Mouse (Mus musculus): ENCODE results near the gene Fadd. TPM values are rescaled to one million over a fixed set of nuclear protein-coding genes. Genes with fewer than 3 reads are reported as not detected.
A peak's percentile ranks its signal among the peaks of the same experiment; 100 is the strongest.

The Fadd gene
- polyA plus RNA-seq, 1 experiment: 5.7 TPM

- Histone ChIP-seq H3ac (ENCODE audit: control insufficient read depth, insufficient read length) (peak within 1 kb of the TSS; percentile 25), H3K36me3 (ENCODE audit: control insufficient read depth, insufficient read depth) (no peaks in the 10 kb centered on the region), H3K4me3 (peak within 1 kb of the TSS; percentile 50), H3K79me2 (ENCODE audit: control insufficient read depth, insufficient read depth) (peaks cover 33% of the 10 kb centered on the region), H3K27me3 (ENCODE audit: control insufficient read depth, insufficient read depth, insufficient read length) (no peaks in the 10 kb centered on the region), H3K4me2 (ENCODE audit: low read depth) (peak within 1 kb of the TSS; percentile 93)
- TF ChIP-seq MYOG (IDR thresholded peaks at IDR 0.05; ENCODE audit: control insufficient read depth in 1 of 3, insufficient read depth in 1 of 3, insufficient read length in 2 of 3, low read depth in 2 of 3) (peak in 1 of 3 experiments; percentile 12), SRF (IDR thresholded peaks at IDR 0.05; ENCODE audit: control insufficient read depth, insufficient read length, low read depth) (no peak), E2F4 (IDR thresholded peaks at IDR 0.05; ENCODE audit: insufficient read depth) (no peak), POLR2AphosphoS2 (IDR thresholded peaks at IDR 0.05; ENCODE audit: insufficient read length, low read depth) (peak; percentile 69), POLR2A (IDR thresholded peaks at IDR 0.05; ENCODE audit: insufficient read length, low read depth) (peak; percentile 82), TCF12 (IDR thresholded peaks at IDR 0.05; ENCODE audit: insufficient read depth, poor library complexity, severe bottlenecking) (no peak), CEBPB (IDR thresholded peaks at IDR 0.05; ENCODE audit: insufficient read depth, poor library complexity, severe bottlenecking) (no peak), MYOD1 (IDR thresholded peaks at IDR 0.05; ENCODE audit: control insufficient read depth in 1 of 3, insufficient read length in 2 of 3, low read depth in 2 of 3) (no peak), TCF3 (IDR thresholded peaks at IDR 0.05; ENCODE audit: insufficient read length, low read depth) (no peak), REST (IDR thresholded peaks at IDR 0.05; ENCODE audit: insufficient read depth, insufficient read length) (no peak), USF1 (IDR thresholded peaks at IDR 0.05; ENCODE audit: low read depth) (no peak), MAX (IDR thresholded peaks at IDR 0.05; ENCODE audit: low read depth) (no peak)
These were observed 28.8 kb downstream of the Fadd start, which contains the start of gene Ppfia1 for GRCm38 (mm10) chr7:144553237-144554122. Gene Ppfia1 (minus strand): TSS chr7:144553729.

- Histone ChIP-seq H3K4me2 (ENCODE audit: low read depth) (peak overlapping the region; percentile 87), H3K27me3 (ENCODE audit: control insufficient read depth, insufficient read depth, insufficient read length) (no peaks in the 10 kb centered on the region), H3K36me3 (ENCODE audit: control insufficient read depth, insufficient read depth) (no peaks in the 10 kb centered on the region), H3ac (ENCODE audit: control insufficient read depth, insufficient read length) (no peak overlapping the region), H3K79me2 (ENCODE audit: control insufficient read depth, insufficient read depth) (peaks cover 44% of the 10 kb centered on the region), H3K4me3 (peak overlapping the region; percentile 50)
- no peak for TF ChIP-seq MYOD1 (IDR thresholded peaks at IDR 0.05; ENCODE audit: control insufficient read depth in 1 of 3, insufficient read length in 2 of 3, low read depth in 2 of 3)
- no peak for TF ChIP-seq CEBPB (IDR thresholded peaks at IDR 0.05; ENCODE audit: insufficient read depth, poor library complexity, severe bottlenecking)
- TF ChIP-seq TCF3 (IDR thresholded peaks at IDR 0.05; ENCODE audit: insufficient read length, low read depth): no peak
- TF ChIP-seq MAX (IDR thresholded peaks at IDR 0.05; ENCODE audit: low read depth): no peak
- TF ChIP-seq POLR2AphosphoS2 (IDR thresholded peaks at IDR 0.05; ENCODE audit: insufficient read length, low read depth): no peak
- TF ChIP-seq USF1 (IDR thresholded peaks at IDR 0.05; ENCODE audit: low read depth): no peak
- no peak for TF ChIP-seq E2F4 (IDR thresholded peaks at IDR 0.05; ENCODE audit: insufficient read depth)
These were observed 30.0 kb downstream of the Fadd start for GRCm38 (mm10) chr7:144552274-144552673.

- no peak overlapping the region for H3K4me3 ChIP-seq
- H3K36me3 ChIP-seq (ENCODE audit: control insufficient read depth, insufficient read depth): no peaks in the 10 kb centered on the region
- TF ChIP-seq MAX (IDR thresholded peaks at IDR 0.05; ENCODE audit: low read depth) (no peak), REST (IDR thresholded peaks at IDR 0.05; ENCODE audit: insufficient read depth, insufficient read length) (no peak), SRF (IDR thresholded peaks at IDR 0.05; ENCODE audit: control insufficient read depth, insufficient read length, low read depth) (no peak), POLR2AphosphoS2 (IDR thresholded peaks at IDR 0.05; ENCODE audit: insufficient read length, low read depth) (no peak), TCF12 (IDR thresholded peaks at IDR 0.05; ENCODE audit: insufficient read depth, poor library complexity, severe bottlenecking) (no peak), CEBPB (IDR thresholded peaks at IDR 0.05; ENCODE audit: insufficient read depth, poor library complexity, severe bottlenecking) (no peak), USF1 (IDR thresholded peaks at IDR 0.05; ENCODE audit: low read depth) (no peak), MYOG (IDR thresholded peaks at IDR 0.05; ENCODE audit: control insufficient read depth in 1 of 3, insufficient read depth in 1 of 3, insufficient read length in 2 of 3, low read depth in 2 of 3) (no peak), POLR2A (IDR thresholded peaks at IDR 0.05; ENCODE audit: insufficient read length, low read depth) (no peak), E2F4 (IDR thresholded peaks at IDR 0.05; ENCODE audit: insufficient read depth) (no peak), TCF3 (IDR thresholded peaks at IDR 0.05; ENCODE audit: insufficient read length, low read depth) (no peak), MYOD1 (IDR thresholded peaks at IDR 0.05; ENCODE audit: control insufficient read depth in 1 of 3, insufficient read length in 2 of 3, low read depth in 2 of 3) (no peak)
- no peak overlapping the region for H3K4me2 ChIP-seq (ENCODE audit: low read depth)
- H3K27me3 ChIP-seq (ENCODE audit: control insufficient read depth, insufficient read depth, insufficient read length): no peaks in the 10 kb centered on the region
- peaks cover 58% of the 10 kb centered on the region for H3K79me2 ChIP-seq (ENCODE audit: control insufficient read depth, insufficient read depth)
- H3ac ChIP-seq (ENCODE audit: control insufficient read depth, insufficient read length): no peak overlapping the region
These were observed 31.5 kb downstream of the Fadd start for GRCm38 (mm10) chr7:144550811-144551210.

- H3K36me3 ChIP-seq (ENCODE audit: control insufficient read depth, insufficient read depth): no peaks in the 10 kb centered on the region
These were observed 32.2 kb downstream of the Fadd start for GRCm38 (mm10) chr7:144549904-144550566.

More at GRCm38 (mm10) chr7:144549904-144550566, 32.2 kb downstream of the Fadd start:
- no peak for TF ChIP-seq SRF (IDR thresholded peaks at IDR 0.05; ENCODE audit: control insufficient read depth, insufficient read length, low read depth)
- no peak for TF ChIP-seq USF1 (IDR thresholded peaks at IDR 0.05; ENCODE audit: low read depth)
- TF ChIP-seq POLR2A (IDR thresholded peaks at IDR 0.05; ENCODE audit: insufficient read length, low read depth): no peak
- TF ChIP-seq POLR2AphosphoS2 (IDR thresholded peaks at IDR 0.05; ENCODE audit: insufficient read length, low read depth): no peak
- no peak for TF ChIP-seq TCF3 (IDR thresholded peaks at IDR 0.05; ENCODE audit: insufficient read length, low read depth)
- no peak for TF ChIP-seq MAX (IDR thresholded peaks at IDR 0.05; ENCODE audit: low read depth)
- no peak for TF ChIP-seq E2F4 (IDR thresholded peaks at IDR 0.05; ENCODE audit: insufficient read depth)
- TF ChIP-seq TCF12 (IDR thresholded peaks at IDR 0.05; ENCODE audit: insufficient read depth, poor library complexity, severe bottlenecking): no peak
- TF ChIP-seq CEBPB (IDR thresholded peaks at IDR 0.05; ENCODE audit: insufficient read depth, poor library complexity, severe bottlenecking): no peak
- no peak for TF ChIP-seq REST (IDR thresholded peaks at IDR 0.05; ENCODE audit: insufficient read depth, insufficient read length)
- no peak for TF ChIP-seq MYOD1 (IDR thresholded peaks at IDR 0.05; ENCODE audit: control insufficient read depth in 1 of 3, insufficient read length in 2 of 3, low read depth in 2 of 3)
- no peak for TF ChIP-seq MYOG (IDR thresholded peaks at IDR 0.05; ENCODE audit: control insufficient read depth in 1 of 3, insufficient read depth in 1 of 3, insufficient read length in 2 of 3, low read depth in 2 of 3)
- no peak overlapping the region for H3K4me3 ChIP-seq
- H3ac ChIP-seq (ENCODE audit: control insufficient read depth, insufficient read length): no peak overlapping the region
- H3K27me3 ChIP-seq (ENCODE audit: control insufficient read depth, insufficient read depth, insufficient read length): no peaks in the 10 kb centered on the region
- no peak overlapping the region for H3K4me2 ChIP-seq (ENCODE audit: low read depth)
- peaks cover 64% of the 10 kb centered on the region for H3K79me2 ChIP-seq (ENCODE audit: control insufficient read depth, insufficient read depth)
